Mouse (Mus musculus) kidney, postnatal 0 days (tissue): ENCODE measurements around the gene Plxna2. TPM values are rescaled to one million over a fixed set of nuclear protein-coding genes. Genes with fewer than 3 reads are reported as not detected.

Experiments
- ATAC-seq: fragments of 200-750 bp; cut with Nextera tagmentation; replicated peaks from 2 replicates; pipeline ENCODE4 v1.8.0; 2017; ENCODE audit warnings: low read depth, moderate number of reproducible peaks, moderate TSS enrichment, moderate library complexity; ENCODE audit not compliant: low FRiP score
- DNase-seq: peaks from one replicate; pipeline ENCODE4 v3.0.0-alpha.2; 2016; ENCODE audit warnings: low spot score
- H3K27ac ChIP-seq: fragments of 300-500 bp; sonication (generic); 2 replicates; pipeline ENCODE4 v1.5.1; 2014; ENCODE audit warnings: mild to moderate bottlenecking
- H3K27me3 ChIP-seq: fragments of 300-500 bp; sonication (generic); 2 replicates; pipeline ENCODE4 v1.6.1; 2014; ENCODE audit warnings: low read length, mixed read lengths; ENCODE audit not compliant: insufficient read depth
- H3K36me3 ChIP-seq: fragments of 300-500 bp; sonication (generic); 2 replicates; pipeline ENCODE4 v1.6.1; 2014; ENCODE audit warnings: low read length, mixed read lengths; ENCODE audit not compliant: insufficient read depth
- H3K4me1 ChIP-seq: fragments of 300-500 bp; sonication (generic); replicated peaks from 2 replicates; pipeline ENCODE4 v1.6.1; 2014; ENCODE audit warnings: antibody characterized with exemption, low read length, mixed read lengths; ENCODE audit not compliant: insufficient read depth
- H3K4me2 ChIP-seq: fragments of 300-500 bp; sonication (generic); 2 replicates; pipeline ENCODE4 v1.6.1; 2014; ENCODE audit warnings: mild to moderate bottlenecking, low read length, moderate library complexity, mixed read lengths
- H3K4me3 ChIP-seq: fragments of 300-500 bp; sonication (generic); replicated peaks from 2 replicates; pipeline ENCODE4 v1.5.1; 2014; ENCODE audit warnings: low read depth, low read length
- H3K9ac ChIP-seq: fragments of 300-500 bp; sonication (generic); 2 replicates; pipeline ENCODE4 v1.6.1; 2014; ENCODE audit warnings: low read depth, low read length
- H3K9me3 ChIP-seq: fragments of 300-500 bp; sonication (generic); replicated peaks from 2 replicates; pipeline ENCODE4 v1.6.1; 2016; ENCODE audit warnings: low read length, inconsistent platforms, mixed read lengths
- CTCF ChIP-seq: IDR thresholded peaks from 2 replicates; pipeline ENCODE4 v1.5.1; 2016; ENCODE audit warnings: antibody characterized with exemption, low read depth, mild to moderate bottlenecking, moderate library complexity
- WGBS: fragments of 180-500 bp; shearing (Covaris S2); extraction: QIAGEN DNeasy Blood & Tissue Kit; methylation state at CpG from one replicate; pipeline ENCODE4 v1.1.7; 2014; 5-methylcytosine and 5-hydroxymethylcytosine counted together
- polyA plus RNA-seq: library from polyadenylated mRNA; unstranded; fragments of >200 nt; fragmentation: Nextera tagmentation; extraction: Ambion mirVana; gene quantifications from 2 replicates; pipeline ENCODE4 v1.2.1, GENCODE M21; 2015

The Plxna2 gene
- polyA plus RNA-seq, 1 experiment from 2014 or later: 2.8 TPM

DNA sequence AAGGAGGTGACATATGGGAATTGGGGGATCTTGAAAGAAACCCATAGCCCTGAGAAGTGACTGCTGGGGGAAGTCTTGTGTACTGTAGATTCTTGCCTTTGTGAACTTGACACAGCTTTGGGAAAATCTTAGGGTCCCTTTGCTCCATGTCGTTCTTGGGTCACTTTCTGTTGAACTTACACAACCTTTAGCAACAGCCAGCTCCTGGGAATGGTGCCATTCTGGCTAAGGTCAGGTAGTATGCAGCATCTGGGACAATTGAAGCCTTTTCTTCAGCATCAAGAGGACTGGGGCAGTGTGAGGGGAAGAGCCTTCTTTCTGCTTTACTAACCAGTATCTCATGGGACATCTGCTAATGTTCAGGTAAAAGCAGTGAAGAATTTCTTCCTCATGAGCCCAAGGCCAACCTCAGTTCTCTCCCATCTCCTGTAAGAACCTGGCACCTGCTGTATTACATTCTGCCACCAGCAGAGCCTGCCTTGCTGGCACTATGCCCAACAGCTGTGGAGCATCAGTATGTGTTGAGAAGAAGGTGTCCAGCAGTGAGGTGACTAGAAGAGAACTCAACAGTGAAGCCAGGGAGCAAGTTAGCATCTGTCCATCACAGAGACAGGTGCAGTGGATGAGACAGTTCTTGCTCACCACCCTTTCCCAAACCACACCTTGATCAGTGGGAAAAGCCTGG, 86.3 kb downstream of the Plxna2 start:
- TF ChIP-seq CTCF: no peak
- H3K27ac ChIP-seq: no peak overlapping the region
- 87% methylated on average over 1 of the region's 1 CpGs for WGBS
- no peak overlapping the region for H3K4me3 ChIP-seq
- H3K4me2 ChIP-seq: no peak overlapping the region
- H3K36me3 ChIP-seq: no peaks in the 10 kb centered on the region
- H3K4me1 ChIP-seq: no peaks in the 10 kb centered on the region
- no peaks in the 10 kb centered on the region for H3K9me3 ChIP-seq
- no peak for ATAC-seq
- DNase-seq: no peak
- H3K27me3 ChIP-seq: no peaks in the 10 kb centered on the region
- H3K9ac ChIP-seq: no peak overlapping the region

DNA sequence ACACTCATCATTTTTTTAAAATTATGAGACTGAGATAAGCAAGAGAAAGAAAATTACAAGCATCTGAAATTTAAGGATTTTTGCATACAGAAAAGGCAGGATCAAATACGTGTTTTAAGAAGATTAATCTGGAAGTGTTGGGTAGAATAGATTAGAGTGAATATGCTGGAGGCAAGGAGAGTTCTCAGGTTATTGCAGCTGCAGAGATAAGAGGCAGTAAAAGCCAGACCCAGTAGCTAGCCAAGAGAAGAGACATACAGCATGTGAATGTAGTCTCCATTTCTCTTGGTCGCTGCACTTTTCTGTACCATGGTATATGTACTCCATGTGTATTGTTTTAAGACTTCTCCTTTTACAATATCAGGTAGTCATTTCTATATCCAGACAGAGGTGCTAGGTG, 88.5 kb downstream of the Plxna2 start:
- Histone ChIP-seq H3K4me1 (no peaks in the 10 kb centered on the region), H3K4me3 (no peak overlapping the region), H3K4me2 (no peak overlapping the region), H3K36me3 (no peaks in the 10 kb centered on the region), H3K9me3 (no peaks in the 10 kb centered on the region), H3K27ac (no peak overlapping the region), H3K9ac (no peak overlapping the region), H3K27me3 (no peaks in the 10 kb centered on the region)
- no peak for TF ChIP-seq CTCF
- no peak for DNase-seq
- no peak for ATAC-seq
- 77% methylated on average over 2 of the region's 2 CpGs for WGBS

DNA sequence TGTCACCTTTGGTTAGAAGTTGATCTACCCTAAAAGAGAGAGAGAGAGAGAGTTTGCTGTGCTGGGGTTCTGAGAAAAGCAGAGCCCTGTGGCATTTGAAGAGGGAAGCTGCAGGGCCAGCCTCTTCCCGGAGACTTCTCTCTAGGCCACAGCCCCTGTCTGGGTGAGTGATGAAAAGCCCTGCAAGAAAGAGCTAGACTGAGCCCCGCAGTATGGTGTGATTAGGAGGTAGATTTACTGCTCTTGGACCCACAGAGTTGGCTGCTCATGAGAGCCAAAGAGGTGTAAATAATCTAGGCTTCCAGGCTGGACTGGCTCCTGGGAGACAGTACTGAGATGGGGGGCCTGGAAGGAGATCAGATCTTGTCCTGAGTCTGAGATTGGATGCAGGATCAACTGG, 94.4 kb downstream of the Plxna2 start:
- Histone ChIP-seq H3K36me3 (no peaks in the 10 kb centered on the region), H3K4me3 (no peak overlapping the region), H3K27ac (no peak overlapping the region), H3K9me3 (no peaks in the 10 kb centered on the region), H3K4me1 (no peaks in the 10 kb centered on the region), H3K9ac (no peak overlapping the region), H3K4me2 (no peak overlapping the region), H3K27me3 (no peaks in the 10 kb centered on the region)
- peak; percentile 48 for DNase-seq
- no peak for ATAC-seq
- WGBS: 17% methylated on average over 2 of the region's 2 CpGs
- TF ChIP-seq CTCF: no peak

- no peak for TF ChIP-seq CTCF
- ATAC-seq: peak; percentile 52
Measured at GRCm38 (mm10) chr1:194714138-194715031, 96.4 kb downstream of the Plxna2 start.

GRCm38 (mm10) chr1:194717451-194717874, 99.4 kb downstream of the Plxna2 start:
- ATAC-seq (no peak), DNase-seq (peak; percentile 53)
- H3K27me3 ChIP-seq: no peaks in the 10 kb centered on the region
- no peaks in the 10 kb centered on the region for H3K36me3 ChIP-seq
- no peak overlapping the region for H3K4me3 ChIP-seq
- H3K9ac ChIP-seq: no peak overlapping the region
- H3K4me2 ChIP-seq: no peak overlapping the region
- WGBS: 57% methylated on average over 1 of the region's 1 CpGs
- H3K4me1 ChIP-seq: no peaks in the 10 kb centered on the region
- H3K9me3 ChIP-seq: no peaks in the 10 kb centered on the region
- TF ChIP-seq CTCF: no peak
- no peak overlapping the region for H3K27ac ChIP-seq

More at GRCm38 (mm10) chr1:194714138-194715031, 96.4 kb downstream of the Plxna2 start:
- peak; percentile 40 for DNase-seq
- Histone ChIP-seq H3K4me2 (no peak overlapping the region), H3K27me3 (no peaks in the 10 kb centered on the region), H3K9me3 (no peaks in the 10 kb centered on the region), H3K9ac (no peak overlapping the region), H3K4me3 (no peak overlapping the region), H3K36me3 (no peaks in the 10 kb centered on the region), H3K4me1 (no peaks in the 10 kb centered on the region), H3K27ac (no peak overlapping the region)
- WGBS: 41% methylated on average over 4 of the region's 4 CpGs

GRCm38 (mm10) chr1:194720406-194720805, 102.4 kb downstream of the Plxna2 start:
- Histone ChIP-seq H3K27ac (no peak overlapping the region), H3K9ac (no peak overlapping the region), H3K9me3 (no peaks in the 10 kb centered on the region), H3K36me3 (no peaks in the 10 kb centered on the region), H3K4me3 (no peak overlapping the region), H3K27me3 (no peaks in the 10 kb centered on the region), H3K4me2 (no peak overlapping the region), H3K4me1 (no peaks in the 10 kb centered on the region)
- ATAC-seq (no peak), DNase-seq (no peak)
- WGBS: 37% methylated on average over 4 of the region's 4 CpGs
- no peak for TF ChIP-seq CTCF
